Mouse (Mus musculus): Measurements from ENCODE around the gene Kdelc2.

Gene Kdelc2

GRCm38 (mm10) chr9:53381113-53381615 is 2.7 kb upstream of the Kdelc2 start:
- no peak for DNase-seq (ENCODE audit: extremely low spot score, low read depth, low spot score)

GRCm38 (mm10) chr9:53384873-53385272 is 1.0 kb downstream of the Kdelc2 start:
- DNase-seq (ENCODE audit: extremely low spot score, low read depth, low spot score): no peak

GRCm38 (mm10) chr9:53387431-53387830 is 3.6 kb downstream of the Kdelc2 start:
- DNase-seq (ENCODE audit: extremely low spot score, low read depth, low spot score): no peak

- DNase-seq (ENCODE audit: extremely low spot score, low read depth, low spot score): no peak
Observed at GRCm38 (mm10) chr9:53389109-53389508, 5.3 kb downstream of the Kdelc2 start.

GRCm38 (mm10) chr9:53390136-53390535 is 6.3 kb downstream of the Kdelc2 start:
- no peak for DNase-seq (ENCODE audit: extremely low spot score, low read depth, low spot score)

- no peak for DNase-seq (ENCODE audit: extremely low spot score, low read depth, low spot score)
Observed at GRCm38 (mm10) chr9:53397685-53398387, 14.0 kb downstream of the Kdelc2 start.

GRCm38 (mm10) chr9:53398388-53398700 is 14.5 kb downstream of the Kdelc2 start:
- DNase-seq (ENCODE audit: extremely low spot score, low read depth, low spot score): no peak

- no peak for DNase-seq (ENCODE audit: extremely low spot score, low read depth, low spot score)
Observed at GRCm38 (mm10) chr9:53399537-53399936, 15.7 kb downstream of the Kdelc2 start.

- DNase-seq (ENCODE audit: extremely low spot score, low read depth, low spot score): no peak
Observed at GRCm38 (mm10) chr9:53400696-53401095, 16.9 kb downstream of the Kdelc2 start.

- DNase-seq (ENCODE audit: extremely low spot score, low read depth, low spot score): no peak
Observed at GRCm38 (mm10) chr9:53401146-53401545, 17.3 kb downstream of the Kdelc2 start.

GRCm38 (mm10) chr9:53402291-53402711 is 18.5 kb downstream of the Kdelc2 start, which contains the start of gene 4930550C14Rik:
Gene 4930550C14Rik (plus strand): TSS chr9:53402325.
- no peak for DNase-seq (ENCODE audit: extremely low spot score, low read depth, low spot score)

GRCm38 (mm10) chr9:53402991-53403390 is 19.2 kb downstream of the Kdelc2 start:
- no peak for DNase-seq (ENCODE audit: extremely low spot score, low read depth, low spot score)

GRCm38 (mm10) chr9:53404050-53404752 is 20.4 kb downstream of the Kdelc2 start:
- DNase-seq (ENCODE audit: extremely low spot score, low read depth, low spot score): no peak

GRCm38 (mm10) chr9:53404753-53405722 is 21.2 kb downstream of the Kdelc2 start:
- DNase-seq (ENCODE audit: extremely low spot score, low read depth, low spot score): peak; percentile 79

GRCm38 (mm10) chr9:53408548-53408947 is 24.7 kb downstream of the Kdelc2 start:
- no peak for DNase-seq (ENCODE audit: extremely low spot score, low read depth, low spot score)

GRCm38 (mm10) chr9:53408953-53409361 is 25.1 kb downstream of the Kdelc2 start:
- DNase-seq (ENCODE audit: extremely low spot score, low read depth, low spot score): no peak

GRCm38 (mm10) chr9:53409427-53409826 is 25.6 kb downstream of the Kdelc2 start:
- DNase-seq (ENCODE audit: extremely low spot score, low read depth, low spot score): no peak

GRCm38 (mm10) chr9:53422133-53422896 is 38.5 kb downstream of the Kdelc2 start:
- no peak for DNase-seq (ENCODE audit: extremely low spot score, low read depth, low spot score)

- DNase-seq (ENCODE audit: extremely low spot score, low read depth, low spot score): no peak
Observed at GRCm38 (mm10) chr9:53426726-53427125, 42.9 kb downstream of the Kdelc2 start.

- no peak for DNase-seq (ENCODE audit: extremely low spot score, low read depth, low spot score)
Observed at GRCm38 (mm10) chr9:53427638-53428037, 43.8 kb downstream of the Kdelc2 start.
